Mouse (Mus musculus) neutrophil, adult 65 days (primary cell): ENCODE data around the gene Slc22a7. TPM values are rescaled to one million over a fixed set of nuclear protein-coding genes. Genes with fewer than 3 reads are reported as not detected.

Experiments used
- total RNA-seq: library from RNA; stranded (reverse); gene quantifications from 2 replicates; pipeline ENCODE4 v1.2.4, GENCODE M21; 2023

The Slc22a7 gene
- not detected in 2 replicates for total RNA-seq

DNA sequence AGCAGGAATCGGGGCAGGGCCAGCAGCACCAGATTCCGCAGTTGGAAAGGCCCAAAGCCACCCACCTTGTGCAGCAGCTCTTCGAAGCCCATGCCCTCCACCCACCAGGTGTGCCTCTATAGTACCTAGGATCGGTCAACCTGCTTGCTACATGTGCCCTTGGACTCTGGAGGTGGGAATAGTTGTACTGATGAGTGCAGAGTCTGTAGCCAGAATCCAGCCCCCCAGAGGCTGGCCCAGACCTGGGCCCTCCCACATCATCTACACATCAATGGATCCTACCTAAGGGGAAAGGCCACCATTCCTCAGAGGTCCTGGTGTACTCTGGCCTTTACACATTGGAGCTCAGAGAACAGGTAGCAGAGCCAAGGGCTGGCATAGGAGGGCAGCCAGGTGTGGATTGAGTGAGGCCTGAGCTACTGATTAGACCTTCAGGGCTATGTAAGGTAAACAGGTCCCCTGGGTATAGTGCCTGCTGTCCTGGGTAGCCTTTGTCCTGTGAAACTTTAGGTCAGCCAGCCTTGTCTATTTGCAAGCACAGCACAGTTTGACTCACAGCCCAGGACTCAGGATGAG lies at the start of gene Slc22a7:
TSS of gene Slc22a7 (minus strand) at position 160 of the 576 bp plus-strand sequence.

DNA sequence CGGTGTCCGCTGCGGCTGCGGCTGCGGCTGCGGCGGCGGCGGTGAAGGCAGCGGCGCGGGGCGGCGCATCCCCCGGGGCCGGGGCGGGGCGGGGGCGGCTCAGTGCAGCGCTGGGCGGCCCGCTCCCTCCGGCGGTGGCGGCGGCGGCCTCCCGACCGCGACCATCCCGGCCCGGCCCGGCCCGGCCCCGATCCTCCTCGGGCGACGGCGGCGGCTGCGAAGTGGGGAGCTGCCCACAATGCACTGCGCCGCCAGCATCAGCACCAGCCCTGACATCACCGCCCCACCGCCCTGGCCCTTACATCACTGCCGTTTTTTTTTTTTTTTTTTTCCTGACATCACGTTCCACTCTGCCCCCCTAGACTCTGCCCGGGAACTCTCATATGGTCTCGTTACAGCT lies 49.2 kb upstream of the Slc22a7 start, which contains the start of gene Ttbk1:
TSS of gene Ttbk1 (minus strand) at position 245 of the 400 bp plus-strand sequence.

DNA sequence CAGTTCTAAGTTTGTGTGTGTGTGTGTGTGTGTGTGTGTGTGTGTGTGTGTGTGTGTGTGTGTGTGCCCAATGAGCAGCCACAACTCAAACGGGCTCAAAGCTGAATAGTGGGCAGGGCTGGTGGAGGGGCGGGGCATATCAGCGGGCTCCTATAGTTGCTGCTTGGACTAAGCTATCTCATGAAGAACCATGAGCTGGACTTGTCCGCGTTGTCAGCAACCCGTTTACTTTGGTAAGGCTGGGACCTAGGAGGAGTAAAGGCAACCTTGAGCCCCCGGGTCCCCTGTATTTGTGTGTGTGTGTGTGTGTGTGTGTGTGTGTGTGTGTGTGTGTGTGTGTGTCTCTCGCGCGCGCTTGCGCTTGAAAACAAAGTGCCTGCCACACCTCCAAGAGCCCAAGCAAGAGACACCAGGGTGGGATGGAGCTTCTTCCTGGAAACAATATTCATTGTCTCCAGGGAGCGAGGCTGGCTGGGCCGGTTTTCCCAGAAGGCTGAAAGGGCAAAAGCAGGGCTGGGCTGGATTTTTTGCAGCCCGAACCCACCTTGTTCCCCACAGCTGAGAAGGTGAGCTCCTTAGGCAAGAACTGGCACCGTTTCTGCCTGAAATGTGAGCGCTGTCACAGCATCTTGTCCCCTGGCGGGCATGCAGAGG lies 9.4 kb downstream of the Slc22a7 start, which contains the start of gene Crip3:
TSS of gene Crip3 (plus strand) at position 166 of the 654 bp plus-strand sequence.

DNA sequence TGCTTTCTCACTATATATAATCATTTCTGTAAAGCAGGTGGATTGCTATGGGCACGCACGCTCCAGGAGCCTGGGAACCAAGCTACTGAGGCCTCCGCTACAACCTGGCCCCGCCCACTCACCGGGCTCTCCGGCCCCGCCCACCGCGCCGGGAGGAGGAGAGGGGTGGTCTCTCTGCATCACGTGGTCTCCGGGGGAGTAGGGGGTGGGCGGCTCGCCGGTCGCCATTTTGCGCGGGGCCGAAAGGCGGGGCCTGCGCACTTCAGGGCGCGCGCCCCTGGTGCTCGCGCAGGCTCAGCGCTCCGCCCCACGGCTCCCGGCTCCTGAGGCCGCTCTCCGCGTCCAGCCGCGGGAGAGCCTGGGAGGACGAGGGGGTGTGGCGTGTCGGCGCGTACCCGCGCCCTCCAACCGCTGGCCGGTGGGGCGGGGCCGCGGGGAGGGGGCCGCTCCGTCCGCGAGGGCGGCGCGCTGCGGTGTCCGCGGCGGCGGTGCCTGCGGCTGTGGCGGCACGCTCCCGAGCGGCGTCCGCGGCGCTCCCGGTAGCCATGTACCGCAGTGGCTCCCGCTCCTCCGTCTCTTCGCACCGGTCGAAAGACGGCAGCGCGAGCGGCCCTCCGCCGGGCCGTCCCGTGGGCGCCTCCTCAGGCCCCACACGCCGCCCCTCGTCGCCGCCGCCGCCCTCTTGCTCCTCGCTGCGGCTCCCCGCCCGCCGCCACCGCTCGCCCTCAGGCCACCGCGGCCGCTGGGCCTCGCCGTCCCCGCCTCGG lies 54.8 kb downstream of the Slc22a7 start, which contains the start of gene Zfp318:
TSS of gene Zfp318 (plus strand) at position 438 of the 767 bp plus-strand sequence.

Other genes starting within 250 kb of the Slc22a7 start
- gene Polh, start 235.8 kb downstream of the Slc22a7 start, total RNA-seq = 10.5 and 11.8 TPM in 2 replicates
- 14.9 and 21.6 TPM in 2 replicates for gene Xpo5, start 235.7 kb downstream of the Slc22a7 start, total RNA-seq
- gene Polr1c, start 190.4 kb downstream of the Slc22a7 start, total RNA-seq = 20.9 and 22.5 TPM in 2 replicates
- 101 and 104 TPM in 2 replicates for gene Yipf3, start 190.4 kb downstream of the Slc22a7 start, total RNA-seq
- 1.2 and 1.4 TPM in 2 replicates for gene Lrrc73, start 184.9 kb downstream of the Slc22a7 start, total RNA-seq
- 31.0 and 49.7 TPM in 2 replicates for gene Tjap1, start 155.4 kb downstream of the Slc22a7 start, total RNA-seq
- not detected in 2 replicates for gene Dlk2, start 141.0 kb downstream of the Slc22a7 start, total RNA-seq
- gene Abcc10, start 110.1 kb downstream of the Slc22a7 start, total RNA-seq = 6.1 and 6.7 TPM in 2 replicates
- 1.8 and 7.0 TPM in 2 replicates for gene Zfp318, start 54.7 kb downstream of the Slc22a7 start, total RNA-seq
- gene Crip3, start 9.5 kb downstream of the Slc22a7 start, total RNA-seq = not detected in 2 replicates
- gene Ttbk1, start 49.2 kb upstream of the Slc22a7 start, total RNA-seq = not detected in 2 replicates
- gene Dnph1, start 58.3 kb upstream of the Slc22a7 start, total RNA-seq = 2.2 and 2.4 TPM in 2 replicates
- gene Cul9, start 107.9 kb upstream of the Slc22a7 start, total RNA-seq = 3.0 and 4.5 TPM in 2 replicates
- gene Srf, start 117.7 kb upstream of the Slc22a7 start, total RNA-seq = 41.9 and 58.0 TPM in 2 replicates
- 0.11 and 0.38 TPM in 2 replicates for gene Ptk7, start 191.0 kb upstream of the Slc22a7 start, total RNA-seq
- gene Klc4, start 207.6 kb upstream of the Slc22a7 start, total RNA-seq = 28.2 and 32.4 TPM in 2 replicates
- gene Mrpl2, start 207.8 kb upstream of the Slc22a7 start, total RNA-seq = 15.6 and 21.9 TPM in 2 replicates
- gene Cul7, start 211.9 kb upstream of the Slc22a7 start, total RNA-seq = 1.2 and 3.0 TPM in 2 replicates
- 8.5 and 14.2 TPM in 2 replicates for gene Rrp36, start 235.9 kb upstream of the Slc22a7 start, total RNA-seq
- gene Mea1, start 240.3 kb upstream of the Slc22a7 start, total RNA-seq = 34.1 and 39.8 TPM in 2 replicates
- 37.8 and 49.3 TPM in 2 replicates for gene Klhdc3, start 242.5 kb upstream of the Slc22a7 start, total RNA-seq